Mouse (Mus musculus) liver, postnatal 0 days (tissue): ENCODE results near the gene Frmd3. TPM values are rescaled to one million over a fixed set of nuclear protein-coding genes. Genes with fewer than 3 reads are reported as not detected.
"Not testable (repeated sequence)": the region's sequence is repeated elsewhere in the genome, so short reads cannot be mapped to it uniquely, and the experiment has no call there.

Source experiments
- ATAC-seq: fragments of 200-750 bp; cut with Nextera tagmentation; 2 replicates; pipeline ENCODE4 v1.8.0; 2017; ENCODE audit warnings: mild to moderate bottlenecking, moderate library complexity
- DNase-seq: peaks from one replicate; pipeline ENCODE4 v3.0.0-alpha.2; 2016
- H3K27ac ChIP-seq: fragments of 300-500 bp; sonication (generic); 2 replicates; pipeline ENCODE4 v1.5.1; 2014; ENCODE audit warnings: antibody characterized with exemption, moderate library complexity, mild to moderate bottlenecking, low read depth
- H3K27me3 ChIP-seq: fragments of 300-500 bp; sonication (generic); 2 replicates; pipeline ENCODE4 v1.6.1; 2014; ENCODE audit warnings: low read length, control low read depth, mixed read lengths; ENCODE audit not compliant: insufficient read depth
- H3K36me3 ChIP-seq: fragments of 300-500 bp; sonication (generic); replicated peaks from 2 replicates; pipeline ENCODE4 v1.6.1; 2014; ENCODE audit warnings: mild to moderate bottlenecking, control low read depth, low read length, moderate library complexity, mixed read lengths; ENCODE audit not compliant: insufficient read depth
- H3K4me1 ChIP-seq: fragments of 300-500 bp; sonication (generic); 2 replicates; pipeline ENCODE4 v1.6.1; 2014; ENCODE audit warnings: antibody characterized with exemption, mild to moderate bottlenecking, control low read depth; ENCODE audit not compliant: insufficient read depth
- H3K4me2 ChIP-seq: fragments of 300-500 bp; sonication (generic); 2 replicates; pipeline ENCODE4 v1.6.1; 2014; ENCODE audit warnings: low read depth, mild to moderate bottlenecking, low read length, moderate library complexity, mixed read lengths
- H3K4me3 ChIP-seq: fragments of 300-500 bp; sonication (generic); 2 replicates; pipeline ENCODE4 v1.5.1; 2014; ENCODE audit warnings: low read depth, low read length
- H3K9ac ChIP-seq: fragments of 300-500 bp; sonication (generic); replicated peaks from 2 replicates; pipeline ENCODE4 v1.6.1; 2014; ENCODE audit warnings: mild to moderate bottlenecking, moderate library complexity
- H3K9me3 ChIP-seq: fragments of 300-500 bp; sonication (generic); 2 replicates; pipeline ENCODE4 v1.6.1; 2016; ENCODE audit warnings: mild to moderate bottlenecking, control low read depth, low read length, mixed read lengths
- CTCF ChIP-seq: sonication (generic); IDR thresholded peaks from 2 replicates; pipeline ENCODE4 v1.5.1; 2016; ENCODE audit warnings: antibody characterized with exemption, low read depth
- EP300 ChIP-seq: IDR thresholded peaks from 2 replicates; pipeline ENCODE4 v1.6.1; 2016; ENCODE audit warnings: antibody characterized with exemption, low read depth, mild to moderate bottlenecking
- WGBS: fragments of 180-500 bp; shearing (Covaris S2); extraction: QIAGEN DNeasy Blood & Tissue Kit; methylation state at CpG from one replicate; pipeline ENCODE4 v1.1.7; 2014; ENCODE audit not compliant: insufficient replicate concordance; 5-methylcytosine and 5-hydroxymethylcytosine counted together
- polyA plus RNA-seq: library from polyadenylated mRNA; unstranded; fragments of >200 nt; fragmentation: Nextera tagmentation; extraction: Ambion mirVana; gene quantifications from 2 replicates; pipeline ENCODE4 v1.2.1, GENCODE M21; 2015

The Frmd3 gene
- polyA plus RNA-seq, 1 experiment from 2014 or later: 0.08 TPM

GRCm38 (mm10) chr4:74043226-74043625, 30.0 kb downstream of the Frmd3 start:
- Histone ChIP-seq H3K27me3 (no peaks in the 10 kb centered on the region), H3K4me1 (no peaks in the 10 kb centered on the region), H3K4me3 (no peak overlapping the region), H3K9ac (no peak overlapping the region), H3K4me2 (no peak overlapping the region), H3K27ac (no peak overlapping the region), H3K36me3 (no peaks in the 10 kb centered on the region), H3K9me3 (no peaks in the 10 kb centered on the region)
- TF ChIP-seq EP300: no peak
- no peak for TF ChIP-seq CTCF
- no peak for DNase-seq
- no peak for ATAC-seq

- H3K27me3 ChIP-seq: no peaks in the 10 kb centered on the region
- no peak overlapping the region for H3K27ac ChIP-seq
- no peaks in the 10 kb centered on the region for H3K4me1 ChIP-seq
- TF ChIP-seq CTCF: no peak
- TF ChIP-seq EP300: no peak
- ATAC-seq (no peak), DNase-seq (no peak)
- H3K4me3 ChIP-seq: no peak overlapping the region
- no peak overlapping the region for H3K4me2 ChIP-seq
- WGBS: 56% methylated on average over 1 of the region's 1 CpGs
- no peaks in the 10 kb centered on the region for H3K36me3 ChIP-seq
- no peak overlapping the region for H3K9ac ChIP-seq
- H3K9me3 ChIP-seq: no peaks in the 10 kb centered on the region
Observed at GRCm38 (mm10) chr4:74051692-74052091, 38.5 kb downstream of the Frmd3 start.

- no peaks in the 10 kb centered on the region for H3K36me3 ChIP-seq
- no peaks in the 10 kb centered on the region for H3K27me3 ChIP-seq
- H3K9ac ChIP-seq: no peak overlapping the region
- TF ChIP-seq EP300: no peak
- no peak for TF ChIP-seq CTCF
- 17% methylated on average over 2 of the region's 2 CpGs for WGBS
- ATAC-seq: no peak
- no peaks in the 10 kb centered on the region for H3K4me1 ChIP-seq
- no peak for DNase-seq
- H3K4me2 ChIP-seq: no peak overlapping the region
- H3K9me3 ChIP-seq: no peaks in the 10 kb centered on the region
- H3K27ac ChIP-seq: no peak overlapping the region
- no peak overlapping the region for H3K4me3 ChIP-seq
Observed at GRCm38 (mm10) chr4:74076727-74077126, 63.5 kb downstream of the Frmd3 start.

GRCm38 (mm10) chr4:74110816-74111215, 97.6 kb downstream of the Frmd3 start:
- Histone ChIP-seq H3K9me3 (no peaks in the 10 kb centered on the region), H3K36me3 (no peaks in the 10 kb centered on the region), H3K27me3 (no peaks in the 10 kb centered on the region), H3K9ac (no peak overlapping the region), H3K4me3 (no peak overlapping the region), H3K4me1 (no peaks in the 10 kb centered on the region), H3K27ac (no peak overlapping the region), H3K4me2 (no peak overlapping the region)
- no peak for DNase-seq
- 66% methylated on average over 3 of the region's 3 CpGs for WGBS
- ATAC-seq: no peak
- no peak for TF ChIP-seq EP300
- no peak for TF ChIP-seq CTCF

GRCm38 (mm10) chr4:74191528-74191927, 178.3 kb downstream of the Frmd3 start:
- Histone ChIP-seq H3K4me2 (no peak overlapping the region), H3K9ac (no peak overlapping the region), H3K27me3 (no peaks in the 10 kb centered on the region), H3K4me3 (no peak overlapping the region), H3K36me3 (no peaks in the 10 kb centered on the region), H3K27ac (no peak overlapping the region), H3K9me3 (no peaks in the 10 kb centered on the region), H3K4me1 (no peaks in the 10 kb centered on the region)
- no peak for TF ChIP-seq CTCF
- no peak for TF ChIP-seq EP300
- ATAC-seq: no peak
- DNase-seq: no peak

GRCm38 (mm10) chr4:74201281-74201811, 188.1 kb downstream of the Frmd3 start:
- no peaks in the 10 kb centered on the region for H3K36me3 ChIP-seq
- H3K9me3 ChIP-seq: no peaks in the 10 kb centered on the region
- no peaks in the 10 kb centered on the region for H3K27me3 ChIP-seq
- TF ChIP-seq EP300 (no peak), CTCF (no peak)
- H3K4me3 ChIP-seq: no peak overlapping the region
- ATAC-seq (no peak), DNase-seq (no peak)
- H3K4me1 ChIP-seq: no peaks in the 10 kb centered on the region
- H3K4me2 ChIP-seq: no peak overlapping the region
- H3K9ac ChIP-seq: no peak overlapping the region
- H3K27ac ChIP-seq: no peak overlapping the region

- WGBS: 85% methylated on average over 1 of the region's 1 CpGs
- H3K9me3 ChIP-seq, ATAC-seq, H3K9ac ChIP-seq, H3K36me3 ChIP-seq, H3K27me3 ChIP-seq, H3K4me3 ChIP-seq, H3K27ac ChIP-seq, H3K4me2 ChIP-seq, H3K4me1 ChIP-seq, DNase-seq: not testable (repeated sequence)
Observed at GRCm38 (mm10) chr4:74221780-74222179, 208.5 kb downstream of the Frmd3 start.
